Mouse (Mus musculus) lung, postnatal 0 days (tissue): Measurements from ENCODE around the gene Mrps23.

Source experiments
- CTCF ChIP-seq: IDR thresholded peaks from 2 replicates; pipeline ENCODE4 v1.5.1; 2016; ENCODE audit warnings: antibody characterized with exemption, mild to moderate bottlenecking
- EP300 ChIP-seq: IDR thresholded peaks from 2 replicates; pipeline ENCODE4 v1.6.1; 2016; ENCODE audit warnings: antibody characterized with exemption, mild to moderate bottlenecking, control low read depth

- TF ChIP-seq CTCF (peak; percentile 34), EP300 (no peak)
Measured at GRCm38 (mm10) chr11:88258212-88258611, 54.0 kb downstream of the Mrps23 start.
